Mouse (Mus musculus) lung, adult 18-20 months (tissue): ENCODE results near the gene Rad50.

ENCODE experiments used
- DNase-seq, 2 experiments: peaks; one replicate each; pipeline ENCODE4 v3.0.0; 2022; ENCODE audit warnings: mixed read lengths in 2 of 2

Gene Rad50

GRCm38 (mm10) chr11:53691979-53692378 lies 15.1 kb downstream of the Rad50 start:
- DNase-seq = peak; percentile 39 to 55

GRCm38 (mm10) chr11:53682994-53683530 lies 24.1 kb downstream of the Rad50 start:
- peak; percentile 12 to 34 for DNase-seq

GRCm38 (mm10) chr11:53682170-53682569 lies 24.9 kb downstream of the Rad50 start:
- no peak for DNase-seq

DNA sequence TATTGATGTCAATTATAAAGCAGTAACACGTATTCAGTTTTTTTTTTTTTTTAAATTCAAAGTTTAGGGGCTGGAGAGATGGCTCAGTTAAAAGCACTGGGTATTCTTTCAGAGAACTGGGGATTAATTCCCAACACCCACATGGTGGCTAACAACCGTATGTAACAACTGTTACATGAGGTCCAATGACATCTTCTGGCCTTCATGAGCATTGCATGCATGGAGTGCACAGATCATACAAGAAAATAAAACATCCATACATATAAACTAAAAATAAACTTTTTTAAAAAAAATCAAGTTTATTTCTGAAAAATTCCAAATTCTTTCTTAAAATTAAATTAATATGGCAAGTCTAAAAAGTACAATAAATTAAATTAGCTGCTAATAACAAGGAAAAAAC lies 25.4 kb downstream of the Rad50 start:
- DNase-seq = no peak

GRCm38 (mm10) chr11:53680141-53680540 lies 27.0 kb downstream of the Rad50 start:
- peak in 1 of 2 experiments; percentile 28 for DNase-seq

GRCm38 (mm10) chr11:53671414-53671813 lies 35.7 kb downstream of the Rad50 start:
- DNase-seq = no peak

GRCm38 (mm10) chr11:53664091-53664490 lies 43.0 kb downstream of the Rad50 start:
- no peak for DNase-seq

- DNase-seq = no peak
These were observed 44.1 kb downstream of the Rad50 start for GRCm38 (mm10) chr11:53662794-53663674.

GRCm38 (mm10) chr11:53657828-53658227 lies 49.3 kb downstream of the Rad50 start:
- no peak for DNase-seq

GRCm38 (mm10) chr11:53657381-53657780 lies 49.7 kb downstream of the Rad50 start:
- DNase-seq = no peak

DNA sequence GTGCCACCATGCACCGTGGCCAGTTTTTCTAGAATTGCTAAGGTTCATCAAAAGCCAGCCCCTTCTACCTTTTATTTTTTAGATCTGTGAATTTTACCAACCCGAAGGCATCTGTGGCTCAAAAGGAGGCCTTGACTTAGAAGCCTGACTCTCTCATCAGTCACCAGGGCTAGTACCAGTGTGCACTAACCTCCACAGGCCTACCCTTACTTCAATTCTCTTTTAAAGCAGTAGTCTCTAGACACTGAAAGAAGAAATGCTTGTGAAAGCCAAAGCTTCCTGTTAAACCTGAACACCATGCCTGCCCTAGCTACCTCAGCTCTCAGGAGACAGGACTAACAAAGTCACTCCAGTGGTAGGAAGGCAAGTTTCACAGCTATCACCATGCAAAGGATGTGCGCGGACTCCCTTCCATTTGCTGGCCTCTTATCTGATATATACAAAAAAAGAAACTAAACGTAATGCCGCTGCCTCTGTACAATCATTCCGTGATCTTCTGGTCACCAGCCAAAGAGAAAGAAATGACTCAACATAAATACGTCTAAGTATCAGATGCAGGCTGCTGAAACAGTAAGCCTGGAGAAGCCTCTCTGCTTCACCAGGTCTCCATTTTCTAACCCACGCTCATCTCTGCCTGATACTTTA lies 50.4 kb downstream of the Rad50 start:
- no peak for DNase-seq

GRCm38 (mm10) chr11:53655043-53655442 lies 52.1 kb downstream of the Rad50 start:
- DNase-seq = no peak

DNA sequence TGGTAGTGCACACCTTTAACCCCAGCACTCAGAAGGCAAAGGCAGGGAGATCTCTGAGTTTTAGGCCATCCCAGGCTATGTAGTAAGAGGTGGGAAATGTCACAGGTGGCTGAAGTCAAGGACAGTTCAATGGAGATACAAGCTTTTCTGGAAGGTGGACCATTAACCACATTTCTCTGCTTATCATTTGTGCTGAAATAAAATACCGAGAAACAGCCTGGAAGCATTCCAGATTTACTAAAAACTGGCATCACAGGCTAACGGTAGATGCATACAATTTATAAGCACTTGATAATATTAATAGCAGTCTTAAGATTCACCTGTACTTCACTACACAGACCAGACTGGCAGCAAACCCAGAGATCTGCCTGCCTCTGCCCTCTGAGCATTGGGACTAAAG lies 54.7 kb downstream of the Rad50 start:
- DNase-seq = no peak

GRCm38 (mm10) chr11:53651441-53651840 lies 55.7 kb downstream of the Rad50 start:
- no peak for DNase-seq

DNA sequence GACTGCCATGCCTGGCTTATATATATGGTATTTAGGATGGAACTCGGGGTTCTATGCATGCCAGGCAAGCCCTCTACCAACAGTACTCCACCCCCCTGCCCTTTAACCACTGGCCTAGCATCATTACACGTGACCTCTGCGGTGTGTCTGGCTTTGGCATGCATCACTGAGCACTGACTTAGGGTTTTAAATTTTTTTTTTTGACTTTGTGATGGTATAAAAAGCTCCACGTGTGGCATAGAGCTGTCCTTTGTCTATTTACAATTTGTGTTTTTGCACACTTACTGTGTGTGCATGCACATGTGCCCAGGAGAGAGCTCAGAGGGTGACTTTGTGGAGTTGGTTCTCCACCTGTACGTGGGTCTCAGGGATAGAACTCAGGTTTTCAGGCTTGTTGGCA lies 63.1 kb downstream of the Rad50 start:
- DNase-seq = no peak

DNA sequence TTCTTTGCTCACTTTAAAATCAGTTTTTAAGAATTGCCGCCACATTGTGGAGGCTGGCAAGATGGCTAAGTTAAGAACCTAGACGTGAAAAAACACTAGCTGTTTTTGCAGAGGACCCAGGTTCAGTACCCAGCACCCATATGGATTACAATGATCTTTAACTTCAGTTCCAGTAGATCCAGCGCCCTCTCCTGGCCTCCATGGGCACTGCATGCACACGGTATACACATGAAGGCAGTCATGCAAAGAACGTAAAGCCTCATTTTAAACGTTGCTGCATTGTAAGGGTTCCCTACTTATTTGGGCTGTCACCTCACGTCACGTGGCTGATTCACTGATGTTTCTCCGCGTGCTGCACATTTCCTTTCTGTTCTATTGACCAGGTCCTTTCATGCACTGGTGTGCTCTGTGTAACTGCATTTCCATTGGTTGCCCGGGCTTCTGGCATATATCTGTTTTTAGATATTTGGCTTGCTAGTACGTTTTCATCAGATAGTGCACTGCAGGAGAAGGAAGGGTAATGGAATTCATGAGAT lies 64.3 kb downstream of the Rad50 start:
- no peak for DNase-seq

GRCm38 (mm10) chr11:53637803-53638260 lies 69.3 kb downstream of the Rad50 start:
- no peak for DNase-seq

GRCm38 (mm10) chr11:53637046-53637802 lies 69.9 kb downstream of the Rad50 start:
- DNase-seq = no peak

GRCm38 (mm10) chr11:53636183-53636646 lies 70.9 kb downstream of the Rad50 start:
- DNase-seq = no peak

GRCm38 (mm10) chr11:53635590-53636182 lies 71.4 kb downstream of the Rad50 start:
- DNase-seq = no peak

DNA sequence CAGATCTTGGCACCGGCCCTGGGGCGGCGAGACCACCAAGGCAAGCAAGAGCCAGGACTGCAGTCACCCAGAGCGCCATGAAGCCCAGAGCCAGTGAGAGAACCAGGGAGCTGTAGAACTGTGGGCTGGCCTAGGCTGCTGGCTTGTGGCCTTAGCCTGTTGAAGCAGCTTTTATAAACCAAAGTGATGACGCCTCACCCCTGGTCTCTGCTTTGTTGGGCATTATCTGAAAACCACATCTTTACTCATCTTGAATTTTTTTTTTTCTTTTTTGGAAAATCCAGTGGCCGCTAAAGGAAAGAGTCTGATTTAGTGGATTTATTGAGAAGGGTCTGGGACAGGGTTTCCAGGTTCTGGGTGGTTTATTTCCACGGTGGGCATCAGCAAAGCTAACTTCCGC lies 72.6 kb downstream of the Rad50 start, which contains the start of gene Il13:
Gene Il13 (minus strand): TSS at position 147 of the 400 bp plus-strand sequence.
- DNase-seq = no peak

GRCm38 (mm10) chr11:53633644-53634043 lies 73.5 kb downstream of the Rad50 start:
- no peak for DNase-seq
